Mouse (Mus musculus) midbrain, embryonic 16.5 days (tissue): ENCODE measurements around the gene Gm20822. TPM values are rescaled to one million over a fixed set of nuclear protein-coding genes. Genes with fewer than 3 reads are reported as not detected.
"Not testable (repeated sequence)": the region's sequence is repeated elsewhere in the genome, so short reads cannot be mapped to it uniquely, and the experiment has no call there.

ENCODE experiments used
- ATAC-seq: fragments of 200-750 bp; cut with Nextera tagmentation; 2 replicates; pipeline ENCODE4 v1.8.0; 2017; ENCODE audit warnings: moderate TSS enrichment
- H3K27ac ChIP-seq: fragments of 300-500 bp; sonication (generic); 2 replicates; pipeline ENCODE4 v1.5.1; 2014; ENCODE audit warnings: mild to moderate bottlenecking, low read length, mixed read lengths
- H3K27me3 ChIP-seq: fragments of 300-500 bp; sonication (generic); 2 replicates; pipeline ENCODE4 v1.6.1; 2014; ENCODE audit warnings: low read depth, low read length, mixed read lengths; ENCODE audit not compliant: control insufficient read depth, insufficient read depth
- H3K36me3 ChIP-seq: fragments of 300-500 bp; sonication (generic); 2 replicates; pipeline ENCODE4 v1.6.1; 2014; ENCODE audit warnings: mild to moderate bottlenecking, low read length, moderate library complexity, mixed read lengths; ENCODE audit not compliant: control insufficient read depth, insufficient read depth
- H3K4me1 ChIP-seq: fragments of 300-500 bp; sonication (generic); 2 replicates; pipeline ENCODE4 v1.6.1; 2014; ENCODE audit warnings: mild to moderate bottlenecking, low read length, mixed read lengths; ENCODE audit not compliant: control insufficient read depth, insufficient read depth
- H3K4me2 ChIP-seq: fragments of 300-500 bp; sonication (generic); 2 replicates; pipeline ENCODE4 v1.6.1; 2014; ENCODE audit warnings: mild to moderate bottlenecking, low read length, mixed read lengths
- H3K4me3 ChIP-seq: fragments of 300-500 bp; sonication (generic); 2 replicates; pipeline ENCODE4 v1.5.1; 2014; ENCODE audit warnings: low read depth, mild to moderate bottlenecking, low read length, moderate library complexity, mixed read lengths
- H3K9ac ChIP-seq: fragments of 300-500 bp; sonication (generic); 2 replicates; pipeline ENCODE4 v1.6.1; 2014; ENCODE audit warnings: low read depth, low read length, mixed read lengths
- H3K9me3 ChIP-seq: fragments of 300-500 bp; sonication (generic); replicated peaks from 2 replicates; pipeline ENCODE4 v1.6.1; 2014; ENCODE audit warnings: mild to moderate bottlenecking, low read length, mixed read lengths; ENCODE audit not compliant: control insufficient read depth, poor library complexity, severe bottlenecking
- WGBS: fragments of 180-500 bp; shearing (Covaris S2); extraction: QIAGEN DNeasy Blood & Tissue Kit; methylation state at CpG from one replicate; pipeline ENCODE4 v1.1.7; 2014; 5-methylcytosine and 5-hydroxymethylcytosine counted together
- polyA plus RNA-seq: library from polyadenylated mRNA; unstranded; fragments of >200 nt; fragmentation: Nextera tagmentation; extraction: Ambion mirVana; gene quantifications from 2 replicates; pipeline ENCODE4 v1.2.1, GENCODE M21; 2015

The Gm20822 gene
- polyA plus RNA-seq = not detected in 2 replicates

- ATAC-seq, H3K4me3 ChIP-seq, H3K36me3 ChIP-seq, H3K27me3 ChIP-seq, H3K9ac ChIP-seq, H3K27ac ChIP-seq, H3K4me1 ChIP-seq, H3K9me3 ChIP-seq, H3K4me2 ChIP-seq: not testable (repeated sequence)
- WGBS = no CpG with 5 or more reads among the region's 3 CpGs
These were observed at the start of gene Gm20822 for GRCm38 (mm10) chrY:15884671-15885070. TSS of gene Gm20822 (minus strand) at chrY:15884771.
